Mouse (Mus musculus): ENCODE measurements around the gene Pdap1. TPM values are rescaled to one million over a fixed set of nuclear protein-coding genes. Genes with fewer than 3 reads are reported as not detected.
"Not testable (repeated sequence)": the region's sequence is repeated elsewhere in the genome, so short reads cannot be mapped to it uniquely, and the experiment has no call there.

Gene Pdap1
- polyA plus RNA-seq, 2 experiments, result 91.5 to 114 TPM

DNA sequence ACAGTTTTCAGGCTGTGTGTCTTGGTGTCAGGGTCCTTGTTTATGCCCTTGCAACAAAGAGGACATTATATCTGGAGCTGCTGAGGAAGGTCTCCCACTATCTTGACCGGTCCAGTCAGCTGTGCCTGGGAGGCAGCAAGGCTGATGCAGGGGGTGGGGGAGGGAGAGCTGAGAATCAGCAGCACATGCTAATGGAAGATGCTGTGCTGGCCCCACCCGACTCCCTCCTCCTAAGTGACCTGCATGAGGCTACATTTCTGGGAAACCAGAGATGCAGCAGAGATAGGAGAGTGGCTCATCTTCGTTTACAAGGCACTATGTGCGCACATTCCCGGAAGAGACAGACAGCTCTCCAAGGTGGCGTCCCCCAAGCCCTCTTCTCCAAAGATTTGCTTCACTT is 29.6 kb downstream of the Pdap1 start:
- no peak for TF ChIP-seq POLR2A (IDR thresholded peaks at IDR 0.05; ENCODE audit: borderline replicate concordance, extremely low read depth, insufficient read depth, insufficient read length)
- no peaks in the 10 kb centered on the region for H3K4me1 ChIP-seq (ENCODE audit: control insufficient read depth, insufficient read depth, low read length)

DNA sequence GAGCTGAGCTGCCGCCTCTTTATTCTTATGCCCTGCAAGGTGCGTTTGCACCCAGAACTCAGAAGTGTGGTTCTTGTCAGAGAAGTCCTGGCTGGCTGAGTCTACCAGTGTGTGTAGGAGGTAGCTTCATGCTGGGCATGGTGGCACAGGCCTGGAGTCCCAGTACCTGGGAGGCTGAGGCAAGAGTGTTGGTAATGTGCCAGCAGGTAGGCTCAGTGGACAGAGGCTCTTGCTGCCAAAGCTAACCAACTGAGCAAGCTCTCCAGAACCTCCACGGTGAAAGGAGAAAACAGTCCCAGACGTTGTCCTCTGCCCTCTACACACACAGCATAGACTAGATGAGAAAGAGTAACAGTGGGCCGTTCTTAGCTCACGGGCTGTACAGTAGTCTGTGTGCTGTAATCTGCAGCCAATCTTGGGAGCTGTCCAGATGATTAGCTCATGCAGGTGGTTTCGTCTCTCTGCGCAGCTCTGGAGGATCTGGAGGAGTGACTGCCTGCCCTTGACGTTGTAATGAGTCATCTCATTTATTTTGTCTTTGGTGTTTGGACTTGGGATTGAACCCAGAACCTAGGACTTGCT is 34.3 kb downstream of the Pdap1 start:
- DNase-seq (ENCODE audit: low spot score) (no peak), ATAC-seq (ENCODE audit: low FRiP score, low read depth) (no peak)
- no peaks in the 10 kb centered on the region for H3K27me3 ChIP-seq (ENCODE audit: control insufficient read depth, insufficient read depth, low read length)
- 96% methylated on average over 9 of the region's 9 CpGs for WGBS
- no peak overlapping the region for H3K4me3 ChIP-seq (replicated peaks; ENCODE audit: low read length)
- TF ChIP-seq POLR2A (IDR thresholded peaks at IDR 0.05; ENCODE audit: borderline replicate concordance, extremely low read depth, insufficient read depth, insufficient read length), result no peak
- H3K9ac ChIP-seq (ENCODE audit: low read depth, low read length, severe bottlenecking), result no peak overlapping the region
- no peak overlapping the region for H3K27ac ChIP-seq (replicated peaks; ENCODE audit: low read depth, low read length)
- no peak overlapping the region for H3K4me2 ChIP-seq (replicated peaks; ENCODE audit: low read depth, low read length, severe bottlenecking)
- H3K4me1 ChIP-seq (ENCODE audit: control insufficient read depth, insufficient read depth, low read length), result no peaks in the 10 kb centered on the region
- peaks cover 95% of the 10 kb centered on the region for H3K36me3 ChIP-seq (ENCODE audit: control insufficient read depth, insufficient read depth, low read length)
- no peaks in the 10 kb centered on the region for H3K9me3 ChIP-seq (ENCODE audit: control insufficient read depth, low read length)

More for the DNA sequence above, 29.6 kb downstream of the Pdap1 start:
- ATAC-seq (ENCODE audit: low FRiP score, low read depth) (no peak), DNase-seq (ENCODE audit: low spot score) (no peak)
- peaks cover 55% of the 10 kb centered on the region for H3K36me3 ChIP-seq (ENCODE audit: control insufficient read depth, insufficient read depth, low read length)
- WGBS, result 88% methylated on average over 6 of the region's 6 CpGs
- no peak overlapping the region for H3K9ac ChIP-seq (ENCODE audit: low read depth, low read length, severe bottlenecking)
- H3K27ac ChIP-seq (replicated peaks; ENCODE audit: low read depth, low read length), result no peak overlapping the region
- no peak overlapping the region for H3K4me3 ChIP-seq (replicated peaks; ENCODE audit: low read length)
- H3K4me2 ChIP-seq (replicated peaks; ENCODE audit: low read depth, low read length, severe bottlenecking), result no peak overlapping the region
- no peaks in the 10 kb centered on the region for H3K9me3 ChIP-seq (ENCODE audit: control insufficient read depth, low read length)
- H3K27me3 ChIP-seq (ENCODE audit: control insufficient read depth, insufficient read depth, low read length), result no peaks in the 10 kb centered on the region

- ATAC-seq (ENCODE audit: low FRiP score, low read depth) (peak; percentile 50; the same call in 1 of the 2 replicates), DNase-seq (ENCODE audit: low spot score) (no peak)
- H3K27me3 ChIP-seq (ENCODE audit: control insufficient read depth, insufficient read depth, low read length), result no peaks in the 10 kb centered on the region
- H3K9ac ChIP-seq (ENCODE audit: low read depth, low read length, severe bottlenecking), result no peak overlapping the region
- peaks cover 95% of the 10 kb centered on the region for H3K36me3 ChIP-seq (ENCODE audit: control insufficient read depth, insufficient read depth, low read length)
- TF ChIP-seq POLR2A (IDR thresholded peaks at IDR 0.05; ENCODE audit: borderline replicate concordance, extremely low read depth, insufficient read depth, insufficient read length), result no peak
- no peak overlapping the region for H3K4me3 ChIP-seq (replicated peaks; ENCODE audit: low read length)
- H3K27ac ChIP-seq (replicated peaks; ENCODE audit: low read depth, low read length), result no peak overlapping the region
- no peak overlapping the region for H3K4me2 ChIP-seq (replicated peaks; ENCODE audit: low read depth, low read length, severe bottlenecking)
- no peaks in the 10 kb centered on the region for H3K4me1 ChIP-seq (ENCODE audit: control insufficient read depth, insufficient read depth, low read length)
- 90% methylated on average over 9 of the region's 9 CpGs for WGBS
- H3K9me3 ChIP-seq (ENCODE audit: control insufficient read depth, low read length), result no peaks in the 10 kb centered on the region
Measured at GRCm38 (mm10) chr5:145104328-145104727, 35.7 kb downstream of the Pdap1 start.

DNA sequence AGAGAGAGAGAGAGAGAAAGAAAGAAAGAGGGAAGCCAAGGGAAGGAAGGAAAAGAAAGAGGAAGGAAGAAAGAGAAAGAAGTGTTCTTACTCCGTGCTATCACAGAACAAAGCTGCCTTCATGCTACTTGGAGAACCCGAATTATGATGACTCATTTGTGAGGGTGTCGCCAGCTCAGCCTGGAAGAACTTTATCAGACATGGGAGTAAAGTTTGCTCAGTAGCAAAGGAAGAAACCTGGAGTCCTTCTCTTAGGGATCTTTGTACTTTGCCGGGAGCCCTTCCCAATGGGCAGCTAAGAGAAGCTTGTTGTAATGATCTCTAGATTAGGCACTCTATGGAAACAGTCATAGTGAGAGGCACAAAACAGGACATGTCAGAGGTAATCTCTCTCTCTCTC is 37.3 kb downstream of the Pdap1 start:
- no peak for ATAC-seq (ENCODE audit: low FRiP score, low read depth)
- no peak overlapping the region for H3K27ac ChIP-seq (replicated peaks; ENCODE audit: low read depth, low read length)
- 93% methylated on average over 4 of the region's 4 CpGs for WGBS
- H3K4me2 ChIP-seq (replicated peaks; ENCODE audit: low read depth, low read length, severe bottlenecking), result no peak overlapping the region
- peaks cover 96% of the 10 kb centered on the region for H3K36me3 ChIP-seq (ENCODE audit: control insufficient read depth, insufficient read depth, low read length)
- DNase-seq (ENCODE audit: low spot score), result no peak
- H3K4me3 ChIP-seq (replicated peaks; ENCODE audit: low read length), result no peak overlapping the region
- no peak for TF ChIP-seq POLR2A (IDR thresholded peaks at IDR 0.05; ENCODE audit: borderline replicate concordance, extremely low read depth, insufficient read depth, insufficient read length)
- no peaks in the 10 kb centered on the region for H3K9me3 ChIP-seq (ENCODE audit: control insufficient read depth, low read length)
- no peaks in the 10 kb centered on the region for H3K27me3 ChIP-seq (ENCODE audit: control insufficient read depth, insufficient read depth, low read length)
- no peaks in the 10 kb centered on the region for H3K4me1 ChIP-seq (ENCODE audit: control insufficient read depth, insufficient read depth, low read length)
- no peak overlapping the region for H3K9ac ChIP-seq (ENCODE audit: low read depth, low read length, severe bottlenecking)

- not testable (repeated sequence) for H3K4me3 ChIP-seq (replicated peaks; ENCODE audit: low read length); H3K27me3 ChIP-seq (ENCODE audit: control insufficient read depth, insufficient read depth, low read length); H3K9me3 ChIP-seq (ENCODE audit: control insufficient read depth, low read length); H3K4me1 ChIP-seq (ENCODE audit: control insufficient read depth, insufficient read depth, low read length); H3K4me2 ChIP-seq (replicated peaks; ENCODE audit: low read depth, low read length, severe bottlenecking); H3K27ac ChIP-seq (replicated peaks; ENCODE audit: low read depth, low read length); H3K9ac ChIP-seq (ENCODE audit: low read depth, low read length, severe bottlenecking); DNase-seq (ENCODE audit: low spot score); ATAC-seq (ENCODE audit: low FRiP score, low read depth)
- peaks cover 96% of the 10 kb centered on the region for H3K36me3 ChIP-seq (ENCODE audit: control insufficient read depth, insufficient read depth, low read length)
- WGBS, result 99% methylated on average over 11 of the region's 11 CpGs
Measured at GRCm38 (mm10) chr5:145101451-145101850, 38.6 kb downstream of the Pdap1 start.

DNA sequence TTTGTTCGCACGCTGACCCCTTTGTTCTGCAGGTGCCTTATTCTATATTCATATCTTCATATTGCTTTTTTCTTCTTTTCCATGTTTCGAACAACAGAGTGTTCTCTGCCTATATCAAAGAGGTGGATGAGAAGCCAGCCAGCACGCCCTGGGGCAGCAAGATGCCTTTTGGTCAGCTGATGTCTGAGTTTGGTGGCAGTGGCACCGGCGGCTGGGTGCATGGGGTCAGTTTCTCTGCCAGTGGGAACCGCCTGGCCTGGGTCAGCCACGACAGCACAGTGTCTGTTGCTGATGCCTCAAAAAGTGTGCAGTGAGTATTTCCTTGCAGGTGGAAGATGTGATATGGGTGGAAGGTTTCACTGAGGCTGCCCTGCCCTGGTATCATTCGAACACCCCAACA is 39.1 kb downstream of the Pdap1 start:
- Histone ChIP-seq H3K36me3 (ENCODE audit: control insufficient read depth, insufficient read depth, low read length) (peaks cover 96% of the 10 kb centered on the region), H3K27me3 (ENCODE audit: control insufficient read depth, insufficient read depth, low read length) (no peaks in the 10 kb centered on the region), H3K9me3 (ENCODE audit: control insufficient read depth, low read length) (no peaks in the 10 kb centered on the region), H3K27ac (replicated peaks; ENCODE audit: low read depth, low read length) (no peak overlapping the region), H3K4me1 (ENCODE audit: control insufficient read depth, insufficient read depth, low read length) (no peaks in the 10 kb centered on the region), H3K9ac (ENCODE audit: low read depth, low read length, severe bottlenecking) (no peak overlapping the region), H3K4me3 (replicated peaks; ENCODE audit: low read length) (no peak overlapping the region), H3K4me2 (replicated peaks; ENCODE audit: low read depth, low read length, severe bottlenecking) (no peak overlapping the region)
- 95% methylated on average over 9 of the region's 9 CpGs for WGBS
- ATAC-seq (ENCODE audit: low FRiP score, low read depth) (no peak), DNase-seq (ENCODE audit: low spot score) (no peak)
- no peak for TF ChIP-seq POLR2A (IDR thresholded peaks at IDR 0.05; ENCODE audit: borderline replicate concordance, extremely low read depth, insufficient read depth, insufficient read length)
